Mouse (Mus musculus): ENCODE data around the gene Dennd6b. TPM values are rescaled to one million over a fixed set of nuclear protein-coding genes. Genes with fewer than 3 reads are reported as not detected.

The Dennd6b gene
- total RNA-seq, 2 experiments from 2014 or later: 8.9 to 10.9 TPM

- TF ChIP-seq CTCF (IDR thresholded peaks at IDR 0.05): peak; percentile 95
- Histone ChIP-seq H3K4me3 (peak overlapping the region; percentile 100), H3K27ac (peak overlapping the region; percentile 99)
- intact Hi-C loops (cut with DNase I): loop anchor here (1.0 to 10.0 kb wide), 4 partner anchors 14 to 385 kb away; partner anchors contain the start of genes Dennd6b, Hdac10 and Trabd
- peak; percentile 89 for DNase-seq
Measured at GRCm38 (mm10) chr15:89209886-89210761, 13.8 kb upstream of the Dennd6b start.

- no peak overlapping the region for H3K27ac ChIP-seq
- no peak overlapping the region for H3K4me3 ChIP-seq
- DNase-seq: no peak
- no peak for TF ChIP-seq CTCF (IDR thresholded peaks at IDR 0.05)
- intact Hi-C loops (cut with DNase I): no loop called here
Measured at GRCm38 (mm10) chr15:89207457-89207856, 11.2 kb upstream of the Dennd6b start.

- intact Hi-C loops (cut with DNase I): loop anchor here (5.0 to 10.0 kb wide), 3 partner anchors 40 to 462 kb away; partner anchors contain the start of genes Brd1 and Mapk12
- DNase-seq: no peak
- Histone ChIP-seq H3K4me3 (peak overlapping the region; percentile 100), H3K27ac (peak overlapping the region; percentile 99)
- no peak for TF ChIP-seq CTCF (IDR thresholded peaks at IDR 0.05)
Measured at GRCm38 (mm10) chr15:89197056-89197455, 760 bp upstream of the Dennd6b start.

GRCm38 (mm10) chr15:89195690-89196312 lies 495 bp downstream of the Dennd6b start:
- TF ChIP-seq CTCF (IDR thresholded peaks at IDR 0.05): no peak
- Histone ChIP-seq H3K4me3 (peak overlapping the region; percentile 100), H3K27ac (peak overlapping the region; percentile 99)
- intact Hi-C loops (cut with DNase I): loop anchor here (1.0 to 10.0 kb wide), 4 partner anchors 14 to 461 kb away; partner anchors contain the start of genes Brd1 and Mapk12
- peak; percentile 95 for DNase-seq

GRCm38 (mm10) chr15:89195261-89195681 lies 1.0 kb downstream of the Dennd6b start:
- H3K27ac ChIP-seq: peak overlapping the region; percentile 99
- TF ChIP-seq CTCF (IDR thresholded peaks at IDR 0.05): no peak
- DNase-seq: no peak
- intact Hi-C loops (cut with DNase I): loop anchor here (5.0 to 10.0 kb wide), 3 partner anchors 38 to 460 kb away; partner anchors contain the start of genes Brd1 and Mapk12
- H3K4me3 ChIP-seq: peak overlapping the region; percentile 100

- TF ChIP-seq CTCF (IDR thresholded peaks at IDR 0.05): no peak
- intact Hi-C loops (cut with DNase I): no loop called here
- Histone ChIP-seq H3K27ac (no peak overlapping the region), H3K4me3 (no peak overlapping the region)
- peak; percentile 18 for DNase-seq
Measured at GRCm38 (mm10) chr15:89184937-89185227, 11.4 kb downstream of the Dennd6b start.

- no peak for TF ChIP-seq CTCF (IDR thresholded peaks at IDR 0.05)
- Histone ChIP-seq H3K27ac (no peak overlapping the region), H3K4me3 (no peak overlapping the region)
- intact Hi-C loops (cut with DNase I): no loop called here
- DNase-seq: peak; percentile 7
Measured at GRCm38 (mm10) chr15:89184141-89184936, 12.0 kb downstream of the Dennd6b start.

GRCm38 (mm10) chr15:89182842-89183241 lies 13.5 kb downstream of the Dennd6b start:
- intact Hi-C loops (cut with DNase I): no loop called here
- no peak overlapping the region for H3K4me3 ChIP-seq
- H3K27ac ChIP-seq: peak overlapping the region; percentile 86; the same call in 1 of the 2 replicates
- DNase-seq: peak; percentile 13
- TF ChIP-seq CTCF (IDR thresholded peaks at IDR 0.05): no peak

GRCm38 (mm10) chr15:89182328-89182741 lies 14.0 kb downstream of the Dennd6b start:
- Histone ChIP-seq H3K4me3 (no peak overlapping the region), H3K27ac (peak overlapping the region; percentile 86)
- peak; percentile 54 for DNase-seq
- TF ChIP-seq CTCF (IDR thresholded peaks at IDR 0.05): peak; percentile 13; the same call in 1 of the 2 replicates
- intact Hi-C loops (cut with DNase I): no loop called here

GRCm38 (mm10) chr15:89181561-89182270 lies 14.6 kb downstream of the Dennd6b start:
- H3K27ac ChIP-seq: peak overlapping the region; percentile 86
- peak; percentile 20 for DNase-seq
- H3K4me3 ChIP-seq: peak overlapping the region; percentile 86
- TF ChIP-seq CTCF (IDR thresholded peaks at IDR 0.05): peak; percentile 29; the same call in 1 of the 2 replicates
- intact Hi-C loops (cut with DNase I): no loop called here

- intact Hi-C loops (cut with DNase I): no loop called here
- H3K4me3 ChIP-seq: peak within 1 kb of the TSS; percentile 86
- DNase-seq: peak; percentile 86
- H3K27ac ChIP-seq: peak within 1 kb of the TSS; percentile 86
- no peak for TF ChIP-seq CTCF (IDR thresholded peaks at IDR 0.05)
Measured at GRCm38 (mm10) chr15:89180571-89181229, 15.6 kb downstream of the Dennd6b start, which contains the start of gene Plxnb2. Gene Plxnb2, minus strand, starts transcription at chr15:89180788.

All from gastrocnemius, adult 2 months (tissue).